Mouse (Mus musculus): ENCODE measurements around the gene Tmem19. TPM values are rescaled to one million over a fixed set of nuclear protein-coding genes. Genes with fewer than 3 reads are reported as not detected.

The Tmem19 gene
- polyA plus RNA-seq, 1 experiment: 27.1 TPM

DNA sequence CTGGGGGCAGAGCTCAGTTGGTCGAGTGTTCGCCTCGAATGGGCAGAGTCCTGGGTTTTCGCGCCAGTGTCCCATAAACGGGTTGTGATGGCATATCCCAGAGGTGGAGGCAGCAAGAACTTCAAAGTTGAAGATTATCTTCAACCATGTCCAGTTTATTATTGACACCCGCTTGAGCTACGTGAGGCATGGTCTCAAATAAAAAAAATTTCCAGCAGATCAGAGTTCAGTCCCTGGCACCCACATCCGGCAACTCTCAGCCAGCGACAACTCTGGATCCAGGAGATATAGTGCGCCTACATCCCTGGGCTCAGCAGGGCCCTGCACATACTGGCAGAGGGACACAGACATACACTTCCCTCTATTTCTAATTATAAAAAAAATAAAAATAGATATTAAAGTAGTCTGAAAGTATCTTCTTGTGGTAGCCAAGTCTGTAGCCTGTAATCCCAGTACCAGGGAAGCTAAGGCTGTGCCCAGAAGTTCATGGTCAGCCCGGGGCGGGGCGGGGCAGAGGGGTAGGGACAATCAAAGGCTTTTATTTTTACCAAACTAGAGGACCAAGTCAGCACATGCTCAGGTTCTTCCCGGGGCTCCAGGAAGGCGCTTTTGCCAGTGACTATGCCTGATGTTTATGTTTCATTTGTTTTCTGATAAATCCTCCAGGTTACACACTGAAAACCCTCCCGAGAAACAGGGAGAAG lies 3.9 kb downstream of the Tmem19 start:
- Histone ChIP-seq H3K27me3 (ENCODE audit: control insufficient read depth, insufficient read depth, low read length) (no peaks in the 10 kb centered on the region), H3K4me3 (replicated peaks; ENCODE audit: insufficient read depth, low read depth, low read length) (no peak overlapping the region), H3K27ac (ENCODE audit: insufficient read depth, low read length) (no peak overlapping the region), H3K4me1 (ENCODE audit: control insufficient read depth, insufficient read depth, low read length) (0 out of 2 replicates have a peak, but pooled peaks cover 3% of the 10 kb centered on the region)
- no peak for DNase-seq
- 92% methylated on average over 17 of the region's 17 CpGs for WGBS
- TF ChIP-seq POLR2A (IDR thresholded peaks at IDR 0.05; ENCODE audit: borderline replicate concordance, insufficient read depth, low read length) (no peak), CTCF (IDR thresholded peaks at IDR 0.05; ENCODE audit: borderline replicate concordance, insufficient read depth, low read depth, low read length) (no peak)

DNA sequence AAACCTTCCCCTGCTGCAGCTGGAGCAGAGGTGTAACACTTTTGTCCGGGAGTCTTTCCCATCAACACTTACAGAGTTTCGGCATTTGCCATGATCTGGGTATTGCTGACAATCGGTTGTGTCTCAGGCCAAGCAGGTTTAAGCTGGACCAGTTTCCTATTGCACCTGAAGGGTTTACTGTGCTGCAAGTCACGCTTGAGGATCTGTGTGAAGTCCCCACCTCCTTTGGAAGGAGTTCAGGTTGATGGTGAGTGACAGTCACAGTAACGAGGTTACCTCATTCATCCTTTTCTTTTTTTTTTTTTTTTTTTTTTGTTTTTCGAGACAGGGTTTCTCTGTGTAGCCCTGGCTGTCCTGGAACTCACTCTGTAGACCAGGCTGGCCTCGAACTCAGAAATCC lies 6.2 kb downstream of the Tmem19 start:
- Histone ChIP-seq H3K4me3 (replicated peaks; ENCODE audit: insufficient read depth, low read depth, low read length) (no peak overlapping the region), H3K27me3 (ENCODE audit: control insufficient read depth, insufficient read depth, low read length) (no peaks in the 10 kb centered on the region), H3K27ac (ENCODE audit: insufficient read depth, low read length) (no peak overlapping the region), H3K4me1 (ENCODE audit: control insufficient read depth, insufficient read depth, low read length) (0 out of 2 replicates have a peak, but pooled peaks cover 2% of the 10 kb centered on the region)
- no peak for TF ChIP-seq POLR2A (IDR thresholded peaks at IDR 0.05; ENCODE audit: borderline replicate concordance, insufficient read depth, low read length)
- no peak for TF ChIP-seq CTCF (IDR thresholded peaks at IDR 0.05; ENCODE audit: borderline replicate concordance, insufficient read depth, low read depth, low read length)
- WGBS: 86% methylated on average over 6 of the region's 7 CpGs
- no peak for DNase-seq

DNA sequence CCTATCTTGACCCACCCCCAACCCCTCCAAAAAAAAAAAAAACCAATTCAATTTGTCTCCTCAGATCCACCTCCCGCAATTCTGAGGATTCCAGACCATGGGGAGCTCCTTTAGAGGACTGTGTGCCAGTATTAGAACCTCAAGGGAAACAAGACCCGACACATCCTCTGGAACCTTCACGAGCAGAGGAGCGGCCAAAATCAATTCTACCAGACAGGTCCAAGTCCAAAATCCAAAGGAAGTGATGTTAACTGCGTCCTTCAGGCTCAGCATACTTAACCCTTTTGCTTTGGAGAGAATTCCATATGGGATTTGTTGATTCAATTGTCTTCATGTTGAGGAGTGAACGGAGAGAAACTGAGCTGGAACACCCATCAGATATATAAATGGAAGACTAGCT lies 7.3 kb downstream of the Tmem19 start:
- 80% methylated on average over 6 of the region's 6 CpGs for WGBS
- no peak overlapping the region for H3K27ac ChIP-seq (ENCODE audit: insufficient read depth, low read length)
- no peak overlapping the region for H3K4me3 ChIP-seq (replicated peaks; ENCODE audit: insufficient read depth, low read depth, low read length)
- DNase-seq: no peak
- H3K27me3 ChIP-seq (ENCODE audit: control insufficient read depth, insufficient read depth, low read length): no peaks in the 10 kb centered on the region
- H3K4me1 ChIP-seq (ENCODE audit: control insufficient read depth, insufficient read depth, low read length): no peaks in the 10 kb centered on the region
- TF ChIP-seq POLR2A (IDR thresholded peaks at IDR 0.05; ENCODE audit: borderline replicate concordance, insufficient read depth, low read length) (no peak), CTCF (IDR thresholded peaks at IDR 0.05; ENCODE audit: borderline replicate concordance, insufficient read depth, low read depth, low read length) (no peak)

DNA sequence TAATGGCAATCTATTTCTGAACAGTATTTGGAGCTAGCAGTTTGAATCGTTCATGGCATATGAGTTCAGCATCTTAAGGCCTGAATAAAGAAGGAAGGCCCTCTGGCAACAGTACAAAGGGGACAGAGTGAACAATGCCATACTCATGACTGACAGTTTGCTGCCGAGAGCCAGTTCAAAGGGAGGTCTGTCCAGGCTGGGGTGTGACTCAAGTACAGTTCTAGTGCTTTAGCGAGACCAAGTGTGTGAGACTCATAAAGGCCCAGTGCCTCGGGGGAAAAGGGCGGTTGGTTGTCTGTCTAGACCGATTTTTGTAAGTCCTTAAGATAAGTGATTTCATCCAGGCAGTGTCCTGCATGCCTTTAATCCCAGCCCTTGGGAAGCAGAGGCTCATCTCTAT lies 7.7 kb downstream of the Tmem19 start:
- 39% methylated on average over 6 of the region's 6 CpGs for WGBS
- TF ChIP-seq POLR2A (IDR thresholded peaks at IDR 0.05; ENCODE audit: borderline replicate concordance, insufficient read depth, low read length) (no peak), CTCF (IDR thresholded peaks at IDR 0.05; ENCODE audit: borderline replicate concordance, insufficient read depth, low read depth, low read length) (no peak)
- no peak for DNase-seq

DNA sequence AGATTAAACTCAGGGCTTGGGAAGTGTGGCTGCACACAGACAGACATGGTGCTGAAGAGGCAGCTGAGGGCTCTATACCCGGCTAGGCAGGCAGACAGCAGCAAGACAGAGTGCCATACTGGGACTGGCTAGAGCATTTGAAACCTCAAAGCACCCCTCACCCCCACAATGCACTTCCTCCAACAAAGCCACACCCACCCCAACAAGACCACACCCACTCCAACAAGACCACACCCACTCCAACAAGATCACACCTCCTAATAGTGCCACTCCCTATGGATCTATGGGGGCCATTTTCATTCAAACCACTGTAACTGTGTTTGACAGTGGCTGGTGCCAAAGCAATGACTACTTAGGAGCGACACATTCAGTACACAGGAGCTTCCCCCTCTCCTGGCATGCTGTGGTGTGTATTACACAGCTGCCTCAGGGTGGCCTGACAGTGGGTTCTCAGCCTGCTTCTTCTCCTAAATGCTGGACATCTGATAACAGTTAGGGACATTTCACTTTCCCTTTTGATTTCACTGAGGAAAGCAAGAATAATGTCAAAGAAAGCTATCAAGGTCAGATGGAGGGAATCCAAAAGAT lies 11.4 kb downstream of the Tmem19 start:
- H3K27me3 ChIP-seq (ENCODE audit: control insufficient read depth, insufficient read depth, low read length): no peaks in the 10 kb centered on the region
- DNase-seq: no peak
- TF ChIP-seq CTCF (IDR thresholded peaks at IDR 0.05; ENCODE audit: borderline replicate concordance, insufficient read depth, low read depth, low read length): no peak
- no peak for TF ChIP-seq POLR2A (IDR thresholded peaks at IDR 0.05; ENCODE audit: borderline replicate concordance, insufficient read depth, low read length)
- no peak overlapping the region for H3K4me3 ChIP-seq (replicated peaks; ENCODE audit: insufficient read depth, low read depth, low read length)
- no peak overlapping the region for H3K27ac ChIP-seq (ENCODE audit: insufficient read depth, low read length)
- H3K4me1 ChIP-seq (ENCODE audit: control insufficient read depth, insufficient read depth, low read length): no peaks in the 10 kb centered on the region
- WGBS: 75% methylated on average over 2 of the region's 2 CpGs

More for the DNA sequence above, 7.7 kb downstream of the Tmem19 start:
- no peaks in the 10 kb centered on the region for H3K4me1 ChIP-seq (ENCODE audit: control insufficient read depth, insufficient read depth, low read length)
- H3K4me3 ChIP-seq (replicated peaks; ENCODE audit: insufficient read depth, low read depth, low read length): no peak overlapping the region
- H3K27ac ChIP-seq (ENCODE audit: insufficient read depth, low read length): no peak overlapping the region
- H3K27me3 ChIP-seq (ENCODE audit: control insufficient read depth, insufficient read depth, low read length): no peaks in the 10 kb centered on the region

DNA sequence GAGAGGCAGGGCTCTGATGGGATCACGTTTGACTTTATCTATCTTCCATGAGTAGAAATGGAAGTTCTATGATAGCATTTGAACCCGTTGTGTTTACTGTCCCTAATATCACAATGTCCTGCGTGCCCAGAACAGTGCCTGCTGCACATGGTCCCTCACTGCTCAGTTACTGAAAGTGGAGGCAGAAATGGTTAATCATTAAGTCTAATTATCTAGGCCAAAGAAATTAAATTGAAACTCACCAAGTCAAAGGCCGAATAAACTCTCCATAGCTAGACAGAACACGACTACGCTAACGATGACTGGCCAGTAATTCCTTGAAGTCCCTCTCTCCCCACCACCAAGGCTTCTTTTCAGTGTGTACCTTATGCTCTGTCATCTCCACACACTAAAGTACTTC lies 12.8 kb downstream of the Tmem19 start:
- no peaks in the 10 kb centered on the region for H3K27me3 ChIP-seq (ENCODE audit: control insufficient read depth, insufficient read depth, low read length)
- H3K4me1 ChIP-seq (ENCODE audit: control insufficient read depth, insufficient read depth, low read length): no peaks in the 10 kb centered on the region
- 91% methylated on average over 7 of the region's 7 CpGs for WGBS
- no peak for DNase-seq
- TF ChIP-seq CTCF (IDR thresholded peaks at IDR 0.05; ENCODE audit: borderline replicate concordance, insufficient read depth, low read depth, low read length) (no peak), POLR2A (IDR thresholded peaks at IDR 0.05; ENCODE audit: borderline replicate concordance, insufficient read depth, low read length) (no peak)
- H3K27ac ChIP-seq (ENCODE audit: insufficient read depth, low read length): no peak overlapping the region
- no peak overlapping the region for H3K4me3 ChIP-seq (replicated peaks; ENCODE audit: insufficient read depth, low read depth, low read length)

DNA sequence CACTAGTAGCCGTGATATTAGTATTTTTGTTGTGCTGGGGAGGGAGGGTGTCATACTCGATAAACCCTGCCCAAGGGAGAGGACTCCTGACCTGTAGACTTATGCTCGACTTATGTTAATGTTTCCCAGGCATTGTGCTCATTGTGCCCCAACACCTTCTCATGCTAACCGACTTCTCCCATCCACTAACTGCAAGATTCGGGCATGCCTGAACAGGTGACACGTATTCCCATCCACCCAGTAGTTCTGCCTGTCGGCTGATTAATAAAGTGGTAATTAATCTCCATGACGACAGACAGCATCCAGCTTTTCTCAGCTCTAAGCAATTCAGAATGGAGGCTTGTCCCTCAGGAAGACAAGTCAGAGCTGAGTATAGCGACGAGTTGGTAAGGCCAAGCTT lies 13.3 kb downstream of the Tmem19 start:
- Histone ChIP-seq H3K27me3 (ENCODE audit: control insufficient read depth, insufficient read depth, low read length) (no peaks in the 10 kb centered on the region), H3K27ac (ENCODE audit: insufficient read depth, low read length) (no peak overlapping the region), H3K4me3 (replicated peaks; ENCODE audit: insufficient read depth, low read depth, low read length) (no peak overlapping the region), H3K4me1 (ENCODE audit: control insufficient read depth, insufficient read depth, low read length) (no peaks in the 10 kb centered on the region)
- 70% methylated on average over 10 of the region's 10 CpGs for WGBS
- no peak for DNase-seq
- TF ChIP-seq POLR2A (IDR thresholded peaks at IDR 0.05; ENCODE audit: borderline replicate concordance, insufficient read depth, low read length) (no peak), CTCF (IDR thresholded peaks at IDR 0.05; ENCODE audit: borderline replicate concordance, insufficient read depth, low read depth, low read length) (no peak)

DNA sequence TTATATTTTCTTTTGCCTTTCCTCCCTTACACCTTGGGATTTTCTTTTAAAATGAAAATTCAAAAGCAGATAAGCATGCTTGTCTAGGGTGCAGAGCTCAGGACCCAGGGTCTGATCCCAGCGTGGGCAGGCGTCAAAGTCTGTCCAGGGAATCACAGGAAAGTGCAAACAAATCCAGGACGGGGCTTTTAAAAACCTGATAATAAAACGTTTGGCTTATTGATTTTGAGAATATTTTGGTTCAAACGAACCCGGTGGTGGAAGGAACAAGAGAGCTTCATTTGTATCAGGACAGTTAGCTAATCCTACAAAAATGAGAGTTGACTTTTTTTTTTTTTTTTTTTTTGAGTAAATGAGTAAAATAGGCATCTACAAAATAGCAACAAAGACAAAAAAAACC lies 14.2 kb downstream of the Tmem19 start:
- TF ChIP-seq POLR2A (IDR thresholded peaks at IDR 0.05; ENCODE audit: borderline replicate concordance, insufficient read depth, low read length) (no peak), CTCF (IDR thresholded peaks at IDR 0.05; ENCODE audit: borderline replicate concordance, insufficient read depth, low read depth, low read length) (no peak)
- no peaks in the 10 kb centered on the region for H3K27me3 ChIP-seq (ENCODE audit: control insufficient read depth, insufficient read depth, low read length)
- H3K27ac ChIP-seq (ENCODE audit: insufficient read depth, low read length): no peak overlapping the region
- H3K4me1 ChIP-seq (ENCODE audit: control insufficient read depth, insufficient read depth, low read length): no peaks in the 10 kb centered on the region
- H3K4me3 ChIP-seq (replicated peaks; ENCODE audit: insufficient read depth, low read depth, low read length): no peak overlapping the region
- 84% methylated on average over 6 of the region's 6 CpGs for WGBS
- DNase-seq: no peak

Data from cerebellum, adult 2 months (tissue).